Mouse (Mus musculus) heart, postnatal 0 days (tissue): ENCODE results near the gene Poll.

ENCODE experiments used
- CTCF ChIP-seq: IDR thresholded peaks from 2 replicates; pipeline ENCODE4 v1.5.1; 2016; ENCODE audit warnings: antibody characterized with exemption, control low read depth, low read depth
- EP300 ChIP-seq: IDR thresholded peaks from 2 replicates; pipeline ENCODE4 v1.6.1; 2016; ENCODE audit warnings: antibody characterized with exemption, low read depth

DNA sequence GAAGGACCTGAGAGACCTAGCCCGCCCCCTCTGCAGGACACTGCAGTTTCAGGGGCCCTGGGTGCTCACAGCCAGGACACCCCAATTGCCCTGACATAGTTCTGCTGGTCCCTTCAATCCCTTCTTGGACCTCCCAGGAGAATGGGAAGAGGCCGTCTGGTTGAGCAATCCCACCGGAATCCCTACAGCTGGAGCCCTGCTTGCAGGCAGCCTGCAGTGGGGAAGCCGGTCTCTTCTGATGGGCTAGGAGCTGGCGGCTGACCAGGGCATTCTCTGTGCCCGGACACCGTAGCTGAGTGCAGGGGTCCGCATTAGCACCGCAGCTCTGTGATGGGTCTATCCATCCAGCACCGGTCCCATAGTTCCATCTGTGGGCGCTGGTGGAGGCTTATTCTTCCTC is 6.2 kb downstream of the Poll start:
- TF ChIP-seq CTCF, result no peak
- TF ChIP-seq EP300, result no peak
